Mouse (Mus musculus): ENCODE measurements at regions not wholly inside any gene's neighbourhood (a gene's known extent, or its start where the extent isn't known, plus 50 kb on each side); places are given as distances from the start of the nearest gene placed in this dataset.

GRCm38 (mm10) chr3:60408553-60409282 is 63.9 kb upstream of the Mbnl1 start:
- DNase-seq = peak; percentile 40 to 51
- intact Hi-C loops (cut with DNase I) = loop anchor here (5.0 to 10.0 kb wide), 2 partner anchors 89 to 196 kb away; no protein-coding TSS in a partner anchor

- intact Hi-C loops (cut with DNase I) = loop anchor here (5.0 to 10.0 kb wide), 2 partner anchors 88 to 196 kb away; no protein-coding TSS in a partner anchor
- peak; percentile 7 to 33 for DNase-seq
Observed at GRCm38 (mm10) chr3:60409283-60409633, 63.4 kb upstream of the Mbnl1 start.

- intact Hi-C loops (cut with DNase I) = no loop called here
- no peak for DNase-seq
Observed at GRCm38 (mm10) chr3:60411746-60412145, 60.9 kb upstream of the Mbnl1 start.

- intact Hi-C loops (cut with DNase I) = no loop called here
Observed at GRCm38 (mm10) chr3:60412206-60412605, 60.4 kb upstream of the Mbnl1 start.

GRCm38 (mm10) chr3:60413749-60414148 is 58.9 kb upstream of the Mbnl1 start:
- no peak for DNase-seq
- intact Hi-C loops (cut with DNase I) = no loop called here

More at GRCm38 (mm10) chr3:60412206-60412605, 60.4 kb upstream of the Mbnl1 start:
- no peak for DNase-seq

- no peak for DNase-seq
- intact Hi-C loops (cut with DNase I) = no loop called here
Observed at GRCm38 (mm10) chr3:60417001-60417400, 55.6 kb upstream of the Mbnl1 start.

- intact Hi-C loops (cut with DNase I) = no loop called here
- DNase-seq = no peak
Observed at GRCm38 (mm10) chr3:60418652-60419051, 54.0 kb upstream of the Mbnl1 start.

GRCm38 (mm10) chr3:60419216-60419615 is 53.4 kb upstream of the Mbnl1 start:
- no peak for DNase-seq
- intact Hi-C loops (cut with DNase I) = no loop called here

Data from heart, postnatal 14 days (tissue).